Mouse (Mus musculus) left cerebral cortex, postnatal 25 days (tissue): ENCODE measurements at regions not wholly inside any gene's neighbourhood (a gene's known extent, or its start where the extent isn't known, plus 50 kb on each side); places are given as distances from the start of the nearest gene placed in this dataset.
"Not testable (repeated sequence)": the region's sequence is repeated elsewhere in the genome, so short reads cannot be mapped to it uniquely, and the experiment has no call there.

Experiments used
- DNase-seq, 2 experiments: peaks; one replicate each; pipeline ENCODE4 v3.0.0; 2022; ENCODE audit warnings: low spot score in 2 of 2, mixed read lengths in 1 of 2
- intact Hi-C: fragments of 180-260 bp; cut with DNase I; formaldehyde crosslinking; loops from one replicate; pipeline ENCODE4 v1.15.1; 2025

GRCm38 (mm10) chr17:13546669-13547085 lies 192.3 kb downstream of the Tcp10c start:
- intact Hi-C loops, result no loop called here
- DNase-seq, result peak; percentile 78 to 90

- intact Hi-C loops, result no loop called here
- no peak for DNase-seq
Observed at GRCm38 (mm10) chr17:13547657-13548360, 193.4 kb downstream of the Tcp10c start.

- intact Hi-C loops, result no loop called here
Observed at GRCm38 (mm10) chr17:13549975-13550895, 195.9 kb downstream of the Tcp10c start.

GRCm38 (mm10) chr17:13550896-13551267 lies 196.5 kb downstream of the Tcp10c start:
- DNase-seq, result not testable (repeated sequence)

More at GRCm38 (mm10) chr17:13549975-13550895, 195.9 kb downstream of the Tcp10c start:
- no peak for DNase-seq

GRCm38 (mm10) chr17:13551693-13552404 lies 197.5 kb downstream of the Tcp10c start:
- intact Hi-C loops, DNase-seq: not testable (repeated sequence)

More at GRCm38 (mm10) chr17:13550896-13551267, 196.5 kb downstream of the Tcp10c start:
- intact Hi-C loops, result not testable (repeated sequence)

- DNase-seq, intact Hi-C loops: not testable (repeated sequence)
Observed at GRCm38 (mm10) chr17:13552840-13553239, 198.5 kb downstream of the Tcp10c start.

- intact Hi-C loops, DNase-seq: not testable (repeated sequence)
Observed at GRCm38 (mm10) chr17:13555311-13556059, 201.1 kb downstream of the Tcp10c start.

GRCm38 (mm10) chr17:13556060-13556660 lies 201.8 kb downstream of the Tcp10c start:
- intact Hi-C loops, DNase-seq: not testable (repeated sequence)

GRCm38 (mm10) chr17:13558863-13559262 lies 201.5 kb upstream of the Afdn start:
- DNase-seq, result no peak
- intact Hi-C loops, result no loop called here

GRCm38 (mm10) chr17:13561342-13561741 lies 199.0 kb upstream of the Afdn start:
- DNase-seq, result no peak
- intact Hi-C loops, result loop anchor here (5.0 kb wide), 2 partner anchors 89 to 116 kb away; no protein-coding TSS in a partner anchor

GRCm38 (mm10) chr17:13562974-13563373 lies 197.4 kb upstream of the Afdn start:
- peak in 1 of 2 experiments; percentile 44 for DNase-seq
- intact Hi-C loops, result loop anchor here (5.0 kb wide), 2 partner anchors 91 to 114 kb away; no protein-coding TSS in a partner anchor

GRCm38 (mm10) chr17:13564800-13565199 lies 195.5 kb upstream of the Afdn start:
- intact Hi-C loops, result loop anchor here (5.0 kb wide), 2 partner anchors 92 to 113 kb away; no protein-coding TSS in a partner anchor

GRCm38 (mm10) chr17:13566680-13567079 lies 193.7 kb upstream of the Afdn start:
- no peak for DNase-seq
- intact Hi-C loops, result no loop called here

More at GRCm38 (mm10) chr17:13564800-13565199, 195.5 kb upstream of the Afdn start:
- no peak for DNase-seq

- intact Hi-C loops, result no loop called here
- DNase-seq, result peak in 1 of 2 experiments; percentile 74
Observed at GRCm38 (mm10) chr17:13567183-13567582, 193.2 kb upstream of the Afdn start.

GRCm38 (mm10) chr17:13570796-13571195 lies 189.5 kb upstream of the Afdn start:
- intact Hi-C loops, result no loop called here
- DNase-seq, result peak in 1 of 2 experiments; percentile 56

GRCm38 (mm10) chr17:13572204-13572833 lies 188.0 kb upstream of the Afdn start:
- no peak for DNase-seq
- intact Hi-C loops, result no loop called here

- intact Hi-C loops, result no loop called here
- no peak for DNase-seq
Observed at GRCm38 (mm10) chr17:13573036-13573435, 187.3 kb upstream of the Afdn start.

- no peak for DNase-seq
- intact Hi-C loops, result no loop called here
Observed at GRCm38 (mm10) chr17:13574122-13574521, 186.2 kb upstream of the Afdn start.
